Mouse (Mus musculus) right cerebral cortex, postnatal 14 days (tissue): Measurements from ENCODE around the gene Wbp2.

Source experiments
- DNase-seq: peaks from one replicate; pipeline ENCODE4 v3.0.0; 2022

Gene Wbp2

DNA sequence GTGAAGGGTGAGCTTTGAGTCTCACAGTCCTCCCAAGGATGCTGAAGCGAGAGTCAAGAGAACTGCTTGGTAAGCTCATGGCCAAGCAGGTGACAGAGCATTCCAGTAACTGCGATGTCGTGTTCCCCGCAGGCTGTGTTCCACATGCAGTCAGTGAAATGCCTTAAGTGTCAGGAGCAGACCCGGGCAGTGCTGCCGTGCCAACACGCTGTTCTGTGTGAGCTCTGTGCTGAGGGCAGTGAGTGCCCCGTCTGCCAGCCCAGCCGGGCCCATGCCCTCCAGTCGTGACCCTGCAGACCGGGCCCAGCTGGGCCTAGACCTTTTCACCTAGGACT, 27.1 kb downstream of the Wbp2 start:
- no peak for DNase-seq

DNA sequence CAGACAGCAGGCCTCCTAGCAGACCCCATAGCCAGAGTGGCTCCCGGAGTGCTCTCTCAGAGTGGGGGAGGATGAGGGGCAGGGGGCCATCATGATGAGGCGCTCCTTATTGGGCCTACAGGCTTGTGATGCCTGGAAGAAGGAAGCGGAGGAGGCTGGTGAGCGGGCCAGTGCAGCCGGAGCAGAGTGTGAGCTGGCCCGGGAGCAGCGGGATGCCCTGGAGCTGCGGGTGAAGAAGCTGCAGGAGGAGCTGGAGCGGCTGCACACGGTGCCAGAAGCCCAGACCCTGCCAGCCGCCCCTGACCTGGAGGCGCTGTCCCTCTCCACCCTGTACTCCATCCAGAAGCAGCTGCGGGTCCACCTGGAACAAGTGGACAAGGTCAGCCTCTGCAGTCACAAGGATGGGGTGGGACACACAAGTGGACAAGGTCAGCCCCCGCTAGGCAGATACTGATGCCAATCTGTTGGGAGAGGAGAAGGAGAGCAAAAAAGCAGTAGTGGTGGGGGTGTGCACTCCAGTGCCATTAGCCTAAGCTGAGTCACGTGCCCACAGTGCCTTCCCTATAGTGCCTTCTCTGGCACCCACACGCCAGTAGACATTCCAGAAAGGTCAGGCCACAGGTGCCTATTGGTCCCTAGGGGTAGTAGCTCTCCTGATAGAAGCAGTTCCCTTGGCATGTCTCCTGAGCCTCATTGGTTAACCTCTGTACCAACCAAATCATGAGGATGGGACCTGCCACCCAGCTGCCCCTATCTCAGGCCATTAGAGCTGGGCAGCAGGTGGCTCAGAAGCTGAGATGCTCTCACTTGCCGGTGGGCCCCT, 27.7 kb downstream of the Wbp2 start:
- DNase-seq, result no peak

DNA sequence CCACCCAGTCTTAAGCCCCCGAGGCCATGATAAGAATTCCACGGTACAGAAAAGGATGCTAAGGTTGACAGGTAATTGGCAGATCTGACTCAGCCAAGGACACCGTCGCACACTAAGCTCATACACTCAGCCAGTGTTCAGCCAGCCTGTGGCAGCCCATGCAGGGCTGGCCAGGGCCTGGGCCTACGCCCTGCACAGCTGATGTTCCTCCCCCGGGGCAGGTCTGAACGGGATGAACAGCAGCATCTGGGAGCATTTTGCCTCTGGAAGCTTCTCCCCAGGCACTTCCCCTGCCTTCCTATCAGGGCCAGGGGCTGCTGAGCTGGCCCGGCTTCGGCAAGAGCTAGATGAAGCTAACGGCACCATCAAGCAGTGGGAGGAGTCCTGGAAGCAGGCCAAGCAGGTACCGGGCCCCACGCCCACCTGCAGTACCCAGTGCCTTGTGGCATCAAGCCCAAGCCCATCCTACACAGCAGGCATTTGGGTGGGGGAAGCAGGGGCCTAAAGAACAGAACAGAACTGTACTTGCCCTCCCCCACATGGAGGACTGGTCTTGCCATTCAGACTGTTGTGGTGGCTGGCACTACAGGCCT, 28.7 kb downstream of the Wbp2 start:
- DNase-seq, result no peak

GRCm38 (mm10) chr11:116057237-116057881, 29.4 kb downstream of the Wbp2 start:
- no peak for DNase-seq

GRCm38 (mm10) chr11:116055873-116056272, 30.9 kb downstream of the Wbp2 start:
- no peak for DNase-seq

DNA sequence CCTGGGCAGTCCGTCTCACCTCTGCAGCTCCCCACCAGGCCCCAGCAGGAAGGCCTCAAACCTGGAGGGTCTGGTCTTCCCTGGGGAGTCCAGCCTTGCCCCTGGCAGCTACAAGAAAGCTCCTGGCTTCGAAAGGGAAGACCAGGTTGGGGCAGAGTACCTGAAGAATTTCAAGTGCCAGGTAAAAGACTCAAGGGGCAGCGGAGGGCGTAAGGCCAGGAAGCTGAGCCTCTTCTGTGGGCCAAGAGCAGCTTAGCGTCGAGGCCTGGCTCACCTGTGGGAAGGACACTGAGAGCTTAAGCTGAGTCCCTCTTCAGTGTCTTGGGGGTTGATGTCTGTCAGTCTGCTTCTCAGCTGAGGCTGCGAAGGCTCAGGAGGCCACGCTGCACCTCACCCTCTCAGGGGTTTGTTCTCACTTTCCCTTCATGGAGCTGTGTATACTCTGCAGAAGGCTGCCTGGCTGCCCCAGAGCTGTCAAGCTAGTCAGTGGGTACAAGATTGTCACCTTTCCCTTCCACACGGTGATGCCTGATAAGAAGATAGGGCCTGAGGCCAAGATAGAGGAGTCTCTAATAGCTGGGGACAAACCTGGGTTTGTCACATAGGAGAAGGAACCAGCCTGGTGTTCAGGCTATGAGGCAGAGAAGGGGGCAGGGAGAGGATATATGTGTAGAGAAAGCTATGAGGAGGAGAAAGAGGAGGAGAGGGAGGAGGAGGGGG, 33.1 kb downstream of the Wbp2 start:
- no peak for DNase-seq

- no peak for DNase-seq
Observed at GRCm38 (mm10) chr11:116050196-116050595, 36.6 kb downstream of the Wbp2 start.

- no peak for DNase-seq
Observed at GRCm38 (mm10) chr11:116049610-116050009, 37.2 kb downstream of the Wbp2 start.

GRCm38 (mm10) chr11:116045173-116045572, 41.6 kb downstream of the Wbp2 start:
- no peak for DNase-seq

GRCm38 (mm10) chr11:116043286-116043685, 43.5 kb downstream of the Wbp2 start:
- DNase-seq, result no peak

GRCm38 (mm10) chr11:116042372-116043138, 44.2 kb downstream of the Wbp2 start:
- no peak for DNase-seq

- no peak for DNase-seq
Observed at GRCm38 (mm10) chr11:116041833-116042232, 45.0 kb downstream of the Wbp2 start.

DNA sequence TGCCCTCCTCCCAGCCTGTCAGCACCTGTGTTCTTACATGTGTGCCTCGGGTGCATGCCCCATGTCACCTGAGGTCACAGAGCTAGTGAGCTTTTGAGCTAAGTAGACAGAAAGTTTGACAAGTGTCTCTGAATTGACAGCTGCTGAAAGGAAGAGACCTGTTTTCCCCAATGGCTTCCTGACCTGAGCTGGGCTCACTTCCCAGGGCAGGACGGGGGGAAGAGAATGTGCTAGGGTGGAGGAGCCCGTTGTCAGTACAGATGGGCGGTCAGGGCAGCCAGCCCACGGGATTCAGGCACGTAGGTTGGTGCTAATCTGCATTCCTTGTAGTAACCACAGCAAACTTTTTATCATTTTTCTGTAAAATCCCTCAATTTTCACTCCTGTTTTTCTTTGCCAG, 46.2 kb downstream of the Wbp2 start:
- no peak for DNase-seq

DNA sequence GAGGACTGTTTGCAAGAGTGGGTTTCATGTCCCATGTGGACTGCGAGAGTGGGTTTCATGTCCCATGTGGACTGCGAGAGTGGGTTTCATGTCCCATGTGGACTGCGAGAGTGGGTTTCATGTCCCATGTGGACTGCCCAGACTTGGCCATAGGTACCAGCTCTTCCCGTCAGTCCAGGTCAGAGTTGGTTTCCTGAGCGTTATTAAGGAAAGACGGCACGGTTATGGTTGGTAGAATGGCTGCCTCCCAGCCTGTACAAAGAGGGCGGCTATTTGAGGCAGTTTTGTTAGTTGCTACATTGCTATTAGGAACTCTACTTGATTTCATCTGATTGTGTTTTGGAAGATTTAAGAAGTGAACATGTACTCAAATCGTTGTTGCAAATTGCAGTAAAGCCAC, 49.0 kb downstream of the Wbp2 start:
- no peak for DNase-seq

DNA sequence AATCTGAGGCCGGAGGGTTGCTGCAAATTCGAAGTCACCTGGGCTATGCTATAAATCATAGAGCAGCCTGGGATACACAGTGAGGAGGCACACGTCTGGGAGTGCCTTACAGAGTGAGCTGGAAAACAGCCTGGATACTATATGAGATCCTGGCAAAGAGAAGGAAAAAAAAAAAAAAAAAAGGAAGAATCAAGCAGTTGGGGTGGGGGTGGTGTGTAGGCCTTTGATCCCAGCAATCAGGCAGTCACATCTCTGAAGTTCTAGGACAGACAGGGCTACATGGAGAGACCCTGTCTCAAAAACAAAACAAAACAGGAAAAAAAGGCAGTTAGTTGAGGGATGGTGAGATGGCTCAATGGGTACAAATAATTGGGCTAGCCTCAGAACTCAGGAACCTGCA, 50.1 kb downstream of the Wbp2 start:
- DNase-seq, result no peak

- DNase-seq, result no peak
Observed at GRCm38 (mm10) chr11:116034584-116034983, 52.2 kb downstream of the Wbp2 start.

GRCm38 (mm10) chr11:116030898-116031845, 55.6 kb downstream of the Wbp2 start:
- DNase-seq, result no peak

DNA sequence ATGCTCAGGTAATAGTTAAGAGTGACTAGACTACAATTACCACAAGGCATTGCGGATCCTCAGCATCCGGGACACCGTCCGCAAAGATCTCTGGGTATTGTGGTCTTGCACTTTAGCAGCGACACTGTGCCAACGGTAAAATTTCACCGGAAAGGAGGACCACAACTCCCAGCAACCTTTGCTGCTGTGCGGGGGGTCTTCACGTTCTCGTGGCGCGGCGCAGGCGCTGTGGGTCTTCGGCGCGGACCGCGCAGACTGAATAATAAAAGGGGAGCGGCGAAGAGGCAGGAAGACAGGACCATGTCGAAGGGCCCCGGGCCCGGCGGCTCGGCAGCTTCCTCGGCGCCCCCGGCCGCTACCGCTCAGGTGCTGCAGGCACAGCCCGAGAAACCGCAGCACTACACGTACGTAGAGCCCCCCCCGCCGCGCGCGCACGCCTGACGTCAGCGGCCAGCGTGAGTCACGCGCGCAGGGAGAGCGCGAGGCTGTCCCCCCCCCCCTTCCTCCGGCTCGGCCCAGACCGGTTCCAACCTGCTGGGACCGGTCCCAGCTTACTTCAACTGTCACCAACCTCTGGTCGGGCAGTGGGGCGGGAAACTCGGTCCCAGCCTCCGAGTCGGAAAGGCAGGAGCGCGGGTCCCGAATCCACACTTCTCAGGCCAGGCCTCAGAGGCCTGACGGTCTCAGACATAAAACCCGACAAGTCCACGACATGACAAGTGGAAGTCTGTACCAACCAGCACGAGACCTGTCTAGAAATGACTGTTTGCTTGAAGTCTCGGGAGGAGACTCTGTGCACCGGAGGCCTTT, 56.5 kb downstream of the Wbp2 start, which contains the start of gene Unk:
Gene Unk (plus strand): TSS at position 235 of the 810 bp plus-strand sequence.
- DNase-seq, result peak; percentile 94

DNA sequence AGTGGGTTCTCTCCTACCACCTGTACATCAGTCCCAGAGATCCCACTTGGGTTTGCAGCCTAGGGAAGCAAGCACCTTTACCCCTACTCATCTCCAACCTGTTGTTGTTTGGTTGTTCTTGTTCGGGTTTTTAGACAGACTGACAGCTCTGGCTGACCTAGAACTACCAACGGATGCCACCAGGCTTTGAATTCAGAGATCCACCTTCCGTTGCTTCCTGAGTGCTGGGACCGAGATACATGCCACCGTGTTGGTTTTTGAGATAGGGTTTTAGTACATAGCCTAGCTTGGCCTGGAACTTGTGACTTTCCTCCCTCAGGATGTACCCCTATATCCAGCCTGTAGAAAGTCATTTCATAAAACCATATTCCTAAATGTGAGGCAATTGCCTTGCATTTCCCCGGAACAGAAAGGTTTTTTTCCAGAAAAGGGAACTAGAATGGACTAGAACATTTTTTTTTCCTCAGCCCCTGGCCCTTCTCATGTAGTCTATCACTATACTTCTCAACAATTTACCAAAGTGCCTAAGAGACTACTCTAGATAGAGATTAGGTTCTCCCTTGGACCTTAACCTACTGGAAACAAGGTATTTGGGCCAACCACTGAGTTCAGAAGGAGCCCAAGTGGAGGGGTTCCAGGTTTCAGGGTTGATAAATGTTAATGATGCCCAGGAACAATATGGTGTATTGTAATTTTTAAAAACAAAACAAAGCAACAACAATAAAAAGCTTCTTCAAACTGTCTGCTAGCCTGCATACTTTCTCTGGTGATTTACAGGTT, 57.5 kb downstream of the Wbp2 start:
- DNase-seq, result no peak
